Mouse (Mus musculus) myocyte (in vitro differentiated cells): Measurements from ENCODE around the gene Rnf225. TPM values are rescaled to one million over a fixed set of nuclear protein-coding genes. Genes with fewer than 3 reads are reported as not detected.
A peak's percentile ranks its signal among the peaks of the same experiment; 100 is the strongest.
"Not testable (repeated sequence)": the region's sequence is repeated elsewhere in the genome, so short reads cannot be mapped to it uniquely, and the experiment has no call there.

ENCODE experiments used
- H3K27me3 ChIP-seq: one replicate; pipeline ENCODE4 v1.6.1; 2011; ENCODE audit not compliant: control insufficient read depth, insufficient read depth, insufficient read length
- H3K36me3 ChIP-seq: one replicate; pipeline ENCODE4 v1.6.1; 2011; ENCODE audit not compliant: control insufficient read depth, insufficient read depth
- H3K4me2 ChIP-seq: one replicate; pipeline ENCODE4 v1.6.1; 2011; ENCODE audit warnings: low read depth, control low read depth
- H3K4me3 ChIP-seq: one replicate; pipeline ENCODE4 v1.5.1; 2011; ENCODE audit warnings: mild to moderate bottlenecking, control low read depth, moderate library complexity
- H3K79me2 ChIP-seq: one replicate; pipeline ENCODE4 v1.6.1; 2011; ENCODE audit not compliant: control insufficient read depth, insufficient read depth
- H3ac ChIP-seq: one replicate; pipeline ENCODE4 v1.6.1; 2011; ENCODE audit not compliant: control insufficient read depth, insufficient read length
- CEBPB ChIP-seq: IDR thresholded peaks from 2 replicates; pipeline ENCODE4 v1.6.1; 2011; ENCODE audit warnings: mild to moderate bottlenecking, moderate library complexity; ENCODE audit not compliant: poor library complexity, insufficient read depth, severe bottlenecking
- E2F4 ChIP-seq: IDR thresholded peaks from one replicate; pipeline ENCODE4 v1.6.1; 2011; ENCODE audit warnings: mild to moderate bottlenecking, control low read depth, moderate library complexity; ENCODE audit not compliant: insufficient read depth
- MAX ChIP-seq: IDR thresholded peaks from one replicate; pipeline ENCODE4 v1.6.1; 2011; ENCODE audit warnings: low read depth, mild to moderate bottlenecking, control low read depth
- MYOD1 ChIP-seq, 3 experiments: IDR thresholded peaks; one replicate each; pipeline ENCODE4 v1.6.1; 2011; ENCODE audit warnings: control low read depth in 2 of 3, low read depth in 2 of 3, mild to moderate bottlenecking in 2 of 3, moderate library complexity in 1 of 3; ENCODE audit not compliant: insufficient read length in 2 of 3, control insufficient read depth in 1 of 3
- MYOG ChIP-seq, 3 experiments: IDR thresholded peaks; one replicate each; pipeline ENCODE4 v1.6.1; 2011; ENCODE audit warnings: control low read depth in 2 of 3, low read depth in 2 of 3, mild to moderate bottlenecking in 2 of 3; ENCODE audit not compliant: insufficient read length in 2 of 3, control insufficient read depth in 1 of 3, insufficient read depth in 1 of 3
- POLR2A ChIP-seq: IDR thresholded peaks from one replicate; pipeline ENCODE4 v1.6.1; 2011; ENCODE audit warnings: low read depth, mild to moderate bottlenecking, control low read depth, moderate library complexity; ENCODE audit not compliant: insufficient read length
- POLR2AphosphoS2 ChIP-seq: IDR thresholded peaks from one replicate; pipeline ENCODE4 v1.6.1; 2011; ENCODE audit warnings: low read depth, control low read depth; ENCODE audit not compliant: insufficient read length
- REST ChIP-seq: IDR thresholded peaks from one replicate; pipeline ENCODE4 v1.6.1; 2011; ENCODE audit warnings: mild to moderate bottlenecking, control low read depth, moderate library complexity; ENCODE audit not compliant: insufficient read depth, insufficient read length
- SRF ChIP-seq: IDR thresholded peaks from one replicate; pipeline ENCODE4 v1.6.1; 2011; ENCODE audit warnings: low read depth; ENCODE audit not compliant: control insufficient read depth, insufficient read length
- TCF12 ChIP-seq: IDR thresholded peaks from one replicate; pipeline ENCODE4 v1.6.1; 2011; ENCODE audit warnings: mild to moderate bottlenecking, control low read depth; ENCODE audit not compliant: poor library complexity, insufficient read depth, severe bottlenecking
- TCF3 ChIP-seq: IDR thresholded peaks from one replicate; pipeline ENCODE4 v1.6.1; 2011; ENCODE audit warnings: low read depth, control low read depth; ENCODE audit not compliant: insufficient read length
- USF1 ChIP-seq: IDR thresholded peaks from one replicate; pipeline ENCODE4 v1.6.1; 2011; ENCODE audit warnings: low read depth, mild to moderate bottlenecking, control low read depth, moderate library complexity
- polyA plus RNA-seq: library from polyadenylated mRNA; unstranded; fragments of >200 nt; fragmentation: generic; extraction: Trizol; gene quantifications from one replicate; pipeline ENCODE4 v1.2.1, GENCODE M21; 2012; ENCODE audit warnings: missing spikeins

Rnf225 gene
- polyA plus RNA-seq: 0.91 TPM

DNA sequence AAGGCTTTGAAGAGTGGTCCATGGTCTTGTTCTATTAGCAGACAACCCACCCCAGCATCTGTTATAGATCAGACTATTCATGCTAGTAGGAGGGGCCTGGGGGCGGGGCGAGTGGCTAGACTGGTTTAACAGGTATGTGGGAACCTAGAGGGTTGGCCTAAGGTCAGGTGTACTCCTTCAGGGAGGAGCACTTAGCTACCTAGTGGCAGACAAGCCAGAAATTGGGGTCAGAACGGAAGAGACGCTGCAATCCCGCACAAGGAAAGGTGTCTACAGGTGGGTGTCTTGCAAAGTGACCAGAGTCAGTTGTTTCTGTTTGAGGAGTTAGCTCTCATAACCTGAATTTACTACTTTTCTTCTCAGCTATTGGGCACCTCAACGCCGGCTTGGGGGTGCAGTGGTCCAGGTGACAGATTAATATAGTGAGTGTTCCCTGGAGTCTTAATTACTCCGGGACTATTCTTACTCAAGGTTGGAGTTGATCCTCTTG is at the start of gene Rnf225:
Gene Rnf225, plus strand, starts transcription at position 226 of the 490 bp plus-strand sequence.
- Histone ChIP-seq H3K79me2 (peaks cover 21% of the 10 kb centered on the region), H3K4me3 (no peak within 1 kb of the TSS), H3ac (no peak within 1 kb of the TSS), H3K36me3 (peaks cover 32% of the 10 kb centered on the region), H3K27me3 (no peaks in the 10 kb centered on the region), H3K4me2 (no peak within 1 kb of the TSS)
- peak; percentile 69 for TF ChIP-seq POLR2AphosphoS2
- no peak for TF ChIP-seq MAX

DNA sequence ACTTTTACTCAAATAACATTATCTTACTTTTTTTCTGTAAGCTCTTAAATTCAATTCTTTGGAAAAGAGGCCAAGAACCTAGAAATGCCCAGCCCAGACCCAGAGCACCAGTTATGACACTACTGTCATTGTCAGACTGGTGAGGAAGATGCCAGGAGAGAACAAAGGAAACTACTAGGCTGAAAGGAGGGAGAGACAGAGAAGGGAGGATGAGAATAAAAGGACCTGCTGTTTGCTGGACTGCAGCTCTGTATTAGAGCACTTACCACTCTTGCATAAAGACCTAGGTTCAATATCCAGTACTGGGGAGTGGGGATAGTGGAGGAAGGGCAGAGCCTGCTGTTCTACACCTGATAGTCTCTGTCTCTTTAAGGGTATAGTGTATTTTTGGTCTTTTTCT is 47.2 kb upstream of the Rnf225 start:
- TF ChIP-seq MYOG (IDR thresholded peaks at IDR 0.05; ENCODE audit: control insufficient read depth in 1 of 3, insufficient read depth in 1 of 3, insufficient read length in 2 of 3, low read depth in 2 of 3): no peak
- TF ChIP-seq E2F4: no peak
- no peak for TF ChIP-seq TCF12
- no peak for TF ChIP-seq MAX
- TF ChIP-seq CEBPB: no peak
- TF ChIP-seq POLR2A: no peak
- TF ChIP-seq REST: no peak
- TF ChIP-seq POLR2AphosphoS2: no peak
- no peak for TF ChIP-seq USF1
- TF ChIP-seq MYOD1 (IDR thresholded peaks at IDR 0.05; ENCODE audit: control insufficient read depth in 1 of 3, insufficient read length in 2 of 3, low read depth in 2 of 3): no peak
- TF ChIP-seq SRF: no peak
- no peak for TF ChIP-seq TCF3
- Histone ChIP-seq H3K4me2 (no peak overlapping the region), H3K27me3 (no peaks in the 10 kb centered on the region), H3K79me2 (no peaks in the 10 kb centered on the region), H3ac (no peak overlapping the region), H3K36me3 (peaks cover under 1% of the 10 kb centered on the region), H3K4me3 (peak overlapping the region; percentile 58)

DNA sequence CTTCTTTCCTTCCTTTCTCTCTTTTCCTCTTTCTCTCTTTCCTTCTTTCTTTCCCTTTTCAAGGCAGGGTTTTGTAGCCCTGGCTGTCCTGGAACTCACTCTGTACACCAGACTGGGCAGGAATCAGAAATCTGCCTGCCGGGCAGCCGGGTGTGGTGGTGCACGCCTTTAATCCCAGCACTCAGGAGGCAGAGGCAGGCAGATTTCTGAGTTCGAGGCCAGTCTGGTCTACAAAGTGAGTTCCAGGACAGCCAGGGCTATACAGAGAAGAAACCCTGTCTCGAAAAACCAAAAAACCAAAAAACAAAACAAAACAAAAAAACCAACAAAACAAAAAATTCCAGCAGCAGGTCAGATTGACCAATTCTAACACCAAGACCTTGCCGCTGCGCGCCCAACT is 46.7 kb upstream of the Rnf225 start:
- H3K4me3 ChIP-seq: peak overlapping the region; percentile 58
- peak overlapping the region; percentile 86 for H3K4me2 ChIP-seq
- H3K36me3 ChIP-seq, H3K27me3 ChIP-seq, H3ac ChIP-seq, H3K79me2 ChIP-seq: not testable (repeated sequence)

DNA sequence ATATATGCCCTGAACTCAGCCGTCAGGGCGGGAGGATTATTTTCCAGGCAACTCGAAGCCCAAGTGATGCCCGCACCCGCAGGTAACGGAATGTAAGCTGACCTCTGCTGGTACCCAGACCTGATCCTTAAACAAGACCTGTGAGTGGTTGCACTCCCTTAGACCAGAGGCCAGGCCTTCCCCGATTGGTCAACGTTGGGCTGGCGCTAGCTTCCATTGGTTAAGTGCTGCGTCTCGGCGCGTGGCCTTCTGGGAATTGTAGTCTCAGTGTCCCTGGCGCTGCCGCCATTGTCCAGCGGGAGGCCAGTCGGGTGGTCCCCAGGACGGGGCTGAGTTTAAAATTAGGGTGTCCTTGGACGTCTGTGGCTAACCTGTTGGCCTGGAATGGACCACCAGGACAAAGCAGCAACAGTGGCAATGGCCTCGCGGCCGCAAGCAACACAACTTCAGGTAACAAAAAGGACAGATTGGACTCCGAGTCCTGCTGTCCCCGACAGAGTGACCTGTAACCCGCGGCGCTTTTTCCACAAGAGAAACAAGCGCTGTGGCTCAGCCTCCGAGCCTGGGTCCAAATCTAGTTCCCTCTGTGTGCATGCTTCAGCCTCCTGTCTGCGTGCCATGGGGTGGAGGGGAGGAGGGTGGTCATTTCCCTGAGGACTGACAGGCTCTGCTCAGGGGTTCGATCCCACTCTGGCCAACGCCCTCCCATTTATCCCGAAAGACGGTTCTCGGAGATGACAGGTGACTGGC is 46.1 kb upstream of the Rnf225 start, which contains the start of gene Zfp128:
Gene Zfp128, plus strand, starts transcription at position 267 of the 750 bp plus-strand sequence.
- no peak for TF ChIP-seq MYOD1 (IDR thresholded peaks at IDR 0.05; ENCODE audit: control insufficient read depth in 1 of 3, insufficient read length in 2 of 3, low read depth in 2 of 3)
- TF ChIP-seq MAX: no peak
- TF ChIP-seq POLR2A: peak; percentile 28
- TF ChIP-seq MYOG (IDR thresholded peaks at IDR 0.05; ENCODE audit: control insufficient read depth in 1 of 3, insufficient read depth in 1 of 3, insufficient read length in 2 of 3, low read depth in 2 of 3): no peak
- TF ChIP-seq CEBPB: no peak
- TF ChIP-seq USF1: no peak
- TF ChIP-seq REST: no peak
- TF ChIP-seq TCF12: no peak
- peak; percentile 32 for TF ChIP-seq POLR2AphosphoS2
- Histone ChIP-seq H3K4me2 (peak within 1 kb of the TSS; percentile 86), H3K4me3 (peak within 1 kb of the TSS; percentile 58), H3ac (peak within 1 kb of the TSS; percentile 16), H3K27me3 (no peaks in the 10 kb centered on the region), H3K79me2 (no peaks in the 10 kb centered on the region), H3K36me3 (peaks cover 9% of the 10 kb centered on the region)

DNA sequence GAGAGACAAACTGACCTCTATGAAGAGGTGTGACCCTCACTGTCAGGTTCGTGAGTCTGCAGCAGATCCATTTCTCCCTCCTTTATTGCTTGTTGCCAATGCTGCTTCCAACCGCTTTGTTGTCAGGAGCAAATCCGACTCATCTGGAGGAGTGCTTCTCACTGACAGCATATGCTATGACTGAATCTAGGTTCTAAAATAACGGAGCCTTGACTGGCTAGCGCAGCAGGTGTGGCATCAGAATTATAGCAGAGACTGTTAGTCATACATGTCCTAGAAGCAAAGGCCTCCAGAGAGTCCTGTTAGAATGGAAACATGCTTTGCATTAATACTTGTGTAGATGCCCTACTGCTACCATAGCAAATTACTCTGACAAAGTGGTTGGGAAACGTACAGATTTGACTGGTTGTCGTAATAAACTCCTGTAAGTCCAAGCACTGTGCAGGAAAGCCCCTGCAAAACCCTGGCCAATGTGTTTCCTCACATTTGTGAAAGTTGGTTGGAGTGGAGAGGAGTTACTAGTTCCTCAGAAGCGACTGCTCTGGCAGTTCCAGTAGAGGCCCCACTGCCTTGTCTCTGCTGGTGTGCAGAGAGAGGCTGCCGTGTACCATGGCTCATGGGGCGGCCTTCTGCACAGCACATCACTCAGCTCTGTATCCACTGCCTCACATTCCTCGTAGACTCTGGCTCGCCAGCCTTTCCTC is 40.5 kb upstream of the Rnf225 start:
- Histone ChIP-seq H3K27me3 (no peaks in the 10 kb centered on the region), H3K4me2 (no peak overlapping the region), H3K79me2 (no peaks in the 10 kb centered on the region), H3K36me3 (peaks cover 15% of the 10 kb centered on the region), H3ac (no peak overlapping the region), H3K4me3 (no peak overlapping the region)
- TF ChIP-seq CEBPB: no peak
- TF ChIP-seq TCF12: no peak
- no peak for TF ChIP-seq MYOG (IDR thresholded peaks at IDR 0.05; ENCODE audit: control insufficient read depth in 1 of 3, insufficient read depth in 1 of 3, insufficient read length in 2 of 3, low read depth in 2 of 3)
- TF ChIP-seq POLR2AphosphoS2: no peak
- TF ChIP-seq POLR2A: no peak
- no peak for TF ChIP-seq TCF3
- no peak for TF ChIP-seq MAX
- no peak for TF ChIP-seq USF1
- TF ChIP-seq MYOD1 (IDR thresholded peaks at IDR 0.05; ENCODE audit: control insufficient read depth in 1 of 3, insufficient read length in 2 of 3, low read depth in 2 of 3): no peak
- no peak for TF ChIP-seq E2F4
- no peak for TF ChIP-seq REST
- TF ChIP-seq SRF: no peak
